Mouse (Mus musculus): Measurements from ENCODE around the gene Rpl37. TPM values are rescaled to one million over a fixed set of nuclear protein-coding genes. Genes with fewer than 3 reads are reported as not detected.

Rpl37 gene
- polyA plus RNA-seq, 1 experiment from 2014 or later: 725 TPM

- Histone ChIP-seq H3K4me3 (ENCODE audit: low read depth, low read length) (no peak overlapping the region), H3K4me2 (replicated peaks; ENCODE audit: low read depth) (no peak overlapping the region), H3K36me3 (ENCODE audit: control insufficient read depth, insufficient read depth, low read length) (no peaks in the 10 kb centered on the region), H3K9ac (ENCODE audit: low read length) (no peak overlapping the region), H3K4me1 (replicated peaks; ENCODE audit: control insufficient read depth, insufficient read depth) (no peaks in the 10 kb centered on the region), H3K27me3 (ENCODE audit: control insufficient read depth, insufficient read depth, low read length) (no peaks in the 10 kb centered on the region), H3K9me3 (ENCODE audit: control insufficient read depth, low read length) (no peaks in the 10 kb centered on the region), H3K27ac (replicated peaks) (no peak overlapping the region)
- WGBS: 82% methylated on average over 8 of the region's 8 CpGs
- ATAC-seq (ENCODE audit: low FRiP score, low TSS enrichment) (no peak), DNase-seq (ENCODE audit: low spot score) (no peak)
- no peak for TF ChIP-seq EP300 (optimal IDR thresholded peaks at IDR 0.05)
- TF ChIP-seq CTCF (IDR thresholded peaks at IDR 0.05; ENCODE audit: low read depth): no peak
These were observed 18.6 kb downstream of the Rpl37 start for GRCm38 (mm10) chr15:5134945-5135483.

GRCm38 (mm10) chr15:5138021-5138856 is 21.8 kb downstream of the Rpl37 start:
- no peak for ATAC-seq (ENCODE audit: low FRiP score, low TSS enrichment)
- no peak overlapping the region for H3K4me3 ChIP-seq (ENCODE audit: low read depth, low read length)
- no peaks in the 10 kb centered on the region for H3K9me3 ChIP-seq (ENCODE audit: control insufficient read depth, low read length)
- H3K4me2 ChIP-seq (replicated peaks; ENCODE audit: low read depth): no peak overlapping the region
- TF ChIP-seq CTCF (IDR thresholded peaks at IDR 0.05; ENCODE audit: low read depth): no peak
- no peak for TF ChIP-seq EP300 (optimal IDR thresholded peaks at IDR 0.05)
- H3K4me1 ChIP-seq (replicated peaks; ENCODE audit: control insufficient read depth, insufficient read depth): no peaks in the 10 kb centered on the region
- no peaks in the 10 kb centered on the region for H3K36me3 ChIP-seq (ENCODE audit: control insufficient read depth, insufficient read depth, low read length)
- no peak overlapping the region for H3K9ac ChIP-seq (ENCODE audit: low read length)
- DNase-seq (ENCODE audit: low spot score): no peak
- no peak overlapping the region for H3K27ac ChIP-seq (replicated peaks)
- 57% methylated on average over 9 of the region's 9 CpGs for WGBS
- no peaks in the 10 kb centered on the region for H3K27me3 ChIP-seq (ENCODE audit: control insufficient read depth, insufficient read depth, low read length)

- TF ChIP-seq CTCF (IDR thresholded peaks at IDR 0.05; ENCODE audit: low read depth) (no peak), EP300 (optimal IDR thresholded peaks at IDR 0.05) (no peak)
- Histone ChIP-seq H3K4me3 (ENCODE audit: low read depth, low read length) (no peak overlapping the region), H3K9ac (ENCODE audit: low read length) (no peak overlapping the region), H3K27ac (replicated peaks) (no peak overlapping the region), H3K27me3 (ENCODE audit: control insufficient read depth, insufficient read depth, low read length) (no peaks in the 10 kb centered on the region), H3K4me1 (replicated peaks; ENCODE audit: control insufficient read depth, insufficient read depth) (no peaks in the 10 kb centered on the region), H3K9me3 (ENCODE audit: control insufficient read depth, low read length) (no peaks in the 10 kb centered on the region), H3K4me2 (replicated peaks; ENCODE audit: low read depth) (no peak overlapping the region), H3K36me3 (ENCODE audit: control insufficient read depth, insufficient read depth, low read length) (no peaks in the 10 kb centered on the region)
- DNase-seq (ENCODE audit: low spot score) (no peak), ATAC-seq (ENCODE audit: low FRiP score, low TSS enrichment) (no peak)
- WGBS: 80% methylated on average over 2 of the region's 2 CpGs
These were observed 22.9 kb downstream of the Rpl37 start for GRCm38 (mm10) chr15:5139366-5139765.

- H3K4me3 ChIP-seq (ENCODE audit: low read depth, low read length): no peak overlapping the region
- H3K27me3 ChIP-seq (ENCODE audit: control insufficient read depth, insufficient read depth, low read length): no peaks in the 10 kb centered on the region
- H3K4me1 ChIP-seq (replicated peaks; ENCODE audit: control insufficient read depth, insufficient read depth): no peaks in the 10 kb centered on the region
- ATAC-seq (ENCODE audit: low FRiP score, low TSS enrichment): no peak
- no peak overlapping the region for H3K4me2 ChIP-seq (replicated peaks; ENCODE audit: low read depth)
- WGBS: 78% methylated on average over 7 of the region's 7 CpGs
- no peak overlapping the region for H3K9ac ChIP-seq (ENCODE audit: low read length)
- no peak for DNase-seq (ENCODE audit: low spot score)
- no peak overlapping the region for H3K27ac ChIP-seq (replicated peaks)
- H3K36me3 ChIP-seq (ENCODE audit: control insufficient read depth, insufficient read depth, low read length): no peaks in the 10 kb centered on the region
- no peaks in the 10 kb centered on the region for H3K9me3 ChIP-seq (ENCODE audit: control insufficient read depth, low read length)
- no peak for TF ChIP-seq CTCF (IDR thresholded peaks at IDR 0.05; ENCODE audit: low read depth)
- TF ChIP-seq EP300 (optimal IDR thresholded peaks at IDR 0.05): no peak
These were observed 23.4 kb downstream of the Rpl37 start for GRCm38 (mm10) chr15:5139863-5140262.

- no peak for DNase-seq (ENCODE audit: low spot score)
- no peak for ATAC-seq (ENCODE audit: low FRiP score, low TSS enrichment)
These were observed 23.9 kb downstream of the Rpl37 start for GRCm38 (mm10) chr15:5140357-5140756.

GRCm38 (mm10) chr15:5142047-5142446 is 25.6 kb downstream of the Rpl37 start:
- no peak overlapping the region for H3K4me3 ChIP-seq (ENCODE audit: low read depth, low read length)
- no peaks in the 10 kb centered on the region for H3K27me3 ChIP-seq (ENCODE audit: control insufficient read depth, insufficient read depth, low read length)
- H3K4me2 ChIP-seq (replicated peaks; ENCODE audit: low read depth): no peak overlapping the region
- H3K27ac ChIP-seq (replicated peaks): no peak overlapping the region
- WGBS: 62% methylated on average over 5 of the region's 5 CpGs
- no peaks in the 10 kb centered on the region for H3K4me1 ChIP-seq (replicated peaks; ENCODE audit: control insufficient read depth, insufficient read depth)
- no peak overlapping the region for H3K9ac ChIP-seq (ENCODE audit: low read length)
- TF ChIP-seq CTCF (IDR thresholded peaks at IDR 0.05; ENCODE audit: low read depth) (no peak), EP300 (optimal IDR thresholded peaks at IDR 0.05) (no peak)
- no peaks in the 10 kb centered on the region for H3K36me3 ChIP-seq (ENCODE audit: control insufficient read depth, insufficient read depth, low read length)
- H3K9me3 ChIP-seq (ENCODE audit: control insufficient read depth, low read length): no peaks in the 10 kb centered on the region
- DNase-seq (ENCODE audit: low spot score) (no peak), ATAC-seq (ENCODE audit: low FRiP score, low TSS enrichment) (no peak)

More at GRCm38 (mm10) chr15:5140357-5140756, 23.9 kb downstream of the Rpl37 start:
- Histone ChIP-seq H3K4me2 (replicated peaks; ENCODE audit: low read depth) (no peak overlapping the region), H3K9me3 (ENCODE audit: control insufficient read depth, low read length) (no peaks in the 10 kb centered on the region), H3K27ac (replicated peaks) (no peak overlapping the region), H3K36me3 (ENCODE audit: control insufficient read depth, insufficient read depth, low read length) (no peaks in the 10 kb centered on the region), H3K4me3 (ENCODE audit: low read depth, low read length) (no peak overlapping the region), H3K4me1 (replicated peaks; ENCODE audit: control insufficient read depth, insufficient read depth) (no peaks in the 10 kb centered on the region), H3K9ac (ENCODE audit: low read length) (no peak overlapping the region), H3K27me3 (ENCODE audit: control insufficient read depth, insufficient read depth, low read length) (no peaks in the 10 kb centered on the region)
- TF ChIP-seq EP300 (optimal IDR thresholded peaks at IDR 0.05) (no peak), CTCF (IDR thresholded peaks at IDR 0.05; ENCODE audit: low read depth) (no peak)

Measured in stomach, postnatal 0 days (tissue).